25 mouse cellular contexts compared by ENCODE assay signal in the genomic region with DNA sequence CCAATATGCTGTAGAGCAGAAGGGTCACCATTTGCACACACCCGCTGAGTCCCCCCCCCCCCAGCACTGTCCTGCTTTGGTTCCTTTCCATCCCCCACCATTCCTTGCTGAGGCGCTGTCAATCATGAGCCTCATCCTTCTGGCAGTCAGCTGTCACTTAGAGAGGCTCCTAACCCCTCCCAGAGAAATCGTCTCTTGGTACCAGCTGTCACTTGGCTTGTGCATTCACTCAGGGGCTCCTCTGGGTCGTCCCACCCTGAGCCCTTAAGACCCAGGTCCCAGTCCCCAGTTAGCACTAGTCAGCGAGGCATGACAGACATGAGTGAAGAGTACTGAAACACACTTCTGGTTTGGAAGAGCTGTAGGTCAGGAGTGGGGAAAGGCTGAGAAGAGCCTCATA. TPM values are rescaled to one million over a fixed set of nuclear protein-coding genes. Genes with fewer than 3 reads are reported as not detected.
DNase-seq lines count a peak whose midpoint lies in the region; TF ChIP-seq lines count a peak whose summit lies in the region.
"Had no signal": no experiment of that assay in that cellular context is flagged by ENCODE, and none has a peak within 500 bp of the region (broad histone marks: within the 10 kb centered on the region; RNA-seq: fewer than 3 reads in every experiment).

No protein-coding gene starts in this region.

- peak overlapping the region; percentile 38 for H3K4me3 ChIP-seq in thymus, adult 2 months (ENCODE audit: control insufficient read depth, insufficient read depth, low read length)
- no peak overlapping the region for H3K4me3 ChIP-seq in myocyte
- H3K4me3 ChIP-seq: embryonic facial prominence, embryonic 12.5 days; forebrain, embryonic 12.5 days; heart, embryonic 10.5 days had no signal

- TF ChIP-seq POLR2A in thymus, adult 2 months (IDR thresholded peaks at IDR 0.05; ENCODE audit: control insufficient read depth, extremely low read depth, insufficient read depth, low read length, poor library complexity), result no peak
- TF ChIP-seq POLR2A in myocyte (IDR thresholded peaks at IDR 0.05; ENCODE audit: insufficient read length, low read depth), result no peak

- peaks cover 54% of the 10 kb centered on the region for H3K4me1 ChIP-seq in thymus, adult 2 months (replicated peaks; ENCODE audit: control insufficient read depth, insufficient read depth, low read length)
- H3K4me1 ChIP-seq: embryonic facial prominence, embryonic 12.5 days; forebrain, embryonic 12.5 days had no signal

- TF ChIP-seq CTCF in thymus, adult 2 months (IDR thresholded peaks at IDR 0.05; ENCODE audit: borderline replicate concordance, control insufficient read depth, extremely low read depth, insufficient read depth, low read length, poor library complexity), result no peak

- no peaks in the 10 kb centered on the region for H3K36me3 ChIP-seq in thymus, adult 2 months (ENCODE audit: control insufficient read depth, insufficient read depth, low read length)
- no peaks in the 10 kb centered on the region for H3K36me3 ChIP-seq in myocyte (ENCODE audit: control insufficient read depth, insufficient read depth)
- H3K36me3 ChIP-seq: embryonic facial prominence, embryonic 12.5 days; forebrain, embryonic 12.5 days; heart, embryonic 10.5 days had no signal

- H3K79me2 ChIP-seq in myocyte (ENCODE audit: control insufficient read depth, insufficient read depth), result no peaks in the 10 kb centered on the region

- DNase-seq in left cerebral cortex, postnatal 4 days, result peak; percentile 34
- no peak for DNase-seq in left cerebral cortex, postnatal 36 days (ENCODE audit: low spot score in 2 of 2)
- DNase-seq in thymus, adult 2 months, result no peak
- no peak for DNase-seq in thymus, postnatal 4 days
- no peak for DNase-seq in urinary bladder, postnatal 14 days (ENCODE audit: low spot score)
- DNase-seq in lung, postnatal 10 days, result no peak
- DNase-seq: adrenal gland, adult 8-10 months; adrenal gland, postnatal 36 days; cerebellum, adult 11 months; cerebellum, adult 8-10 months; embryo, embryonic 11 days; gastrocnemius, postnatal 10 days had no signal

- H3K27me3 ChIP-seq in thymus, adult 2 months (ENCODE audit: control insufficient read depth, insufficient read depth, low read length), result no peaks in the 10 kb centered on the region
- peaks cover 19% of the 10 kb centered on the region for H3K27me3 ChIP-seq in myocyte (ENCODE audit: control insufficient read depth, insufficient read depth, insufficient read length)

- WGBS in thymus, adult 2 months, result 73% methylated on average over 5 of the region's 5 CpGs

- peak overlapping the region; percentile 53 for H3K4me2 ChIP-seq in myocyte (ENCODE audit: low read depth)
- H3K4me2 ChIP-seq: embryonic facial prominence, embryonic 12.5 days; forebrain, embryonic 12.5 days; hindbrain, embryonic 14.5 days had no signal

- intact Hi-C loops in left cerebral cortex, postnatal 4 days (cut with DNase I), result no loop called here
- intact Hi-C loops in left cerebral cortex, postnatal 36 days (cut with DNase I), result no loop called here

- H3ac ChIP-seq in myocyte (ENCODE audit: control insufficient read depth, insufficient read length), result no peak overlapping the region

- H3K27ac ChIP-seq in thymus, adult 2 months (ENCODE audit: control insufficient read depth, insufficient read depth, low read length), result 0 out of 2 replicates have a peak overlapping the region, but pooled peaks have one; percentile 8
- H3K27ac ChIP-seq: embryonic facial prominence, embryonic 12.5 days; forebrain, embryonic 12.5 days; heart, embryonic 10.5 days; hindbrain, embryonic 14.5 days had no signal

TF ChIP-seq in myocyte, 11 proteins besides CTCF, POLR2A, EP300 and RAD21:
- peak; percentile 6 to 90 (median 84) for TF ChIP-seq MYOG (IDR thresholded peaks at IDR 0.05; ENCODE audit: control insufficient read depth in 1 of 3, insufficient read depth in 1 of 3, insufficient read length in 2 of 3, low read depth in 2 of 3)
- peak; percentile 78 for TF ChIP-seq TCF12 (IDR thresholded peaks at IDR 0.05; ENCODE audit: insufficient read depth, poor library complexity, severe bottlenecking)
- TF ChIP-seq MYOD1 (IDR thresholded peaks at IDR 0.05; ENCODE audit: control insufficient read depth in 1 of 3, insufficient read length in 2 of 3, low read depth in 2 of 3), result peak; percentile 70 to 91 (median 75)
- TF ChIP-seq USF1 (IDR thresholded peaks at IDR 0.05; ENCODE audit: low read depth), result no peak
- peak; percentile 31 for TF ChIP-seq TCF3 (IDR thresholded peaks at IDR 0.05; ENCODE audit: insufficient read length, low read depth)

RNA-seq across cellular contexts. Expression of gene Rgs14, which starts 2.2 kb away (rescaled TPM):
- 1 to 10 TPM; 4.3 to 6.3 TPM for total RNA-seq in left cerebral cortex, postnatal 4 days (2021)
- total RNA-seq in left cerebral cortex, postnatal 36 days (2021), result 10 to 100 TPM; 52.3 to 53.7 TPM
- polyA plus RNA-seq in thymus, adult 2 months (2012; rRNA removed), result 179 and 220 TPM in 2 replicates
- polyA plus RNA-seq in myocyte (2012; fragmentation: generic; extraction: Trizol), result 2.3 TPM

RNA-seq across cellular contexts. Expression of gene Lman2, which starts 9.2 kb away (rescaled TPM):
- total RNA-seq in left cerebral cortex, postnatal 4 days (2021), result 10 to 100 TPM; 43.1 to 46.8 TPM
- total RNA-seq in left cerebral cortex, postnatal 36 days (2021), result 10 to 100 TPM; 54.9 to 61.3 TPM
- 134 and 139 TPM in 2 replicates for polyA plus RNA-seq in thymus, adult 2 months (2012; rRNA removed)
- polyA plus RNA-seq in myocyte (2012; fragmentation: generic; extraction: Trizol), result 84.7 TPM

RNA-seq across cellular contexts. Expression of gene Slc34a1, which starts 26.2 kb away (rescaled TPM):
- total RNA-seq in left cerebral cortex, postnatal 4 days (2021), result under 1 TPM in 1 of 2 experiments, not detected in 1; 0.36 TPM
- total RNA-seq in left cerebral cortex, postnatal 36 days (2021), result under 1 TPM; 0.48 to 0.54 TPM
- 0.83 and 6.0 TPM in 2 replicates for polyA plus RNA-seq in thymus, adult 2 months (2012; rRNA removed)
- 0.04 TPM for polyA plus RNA-seq in myocyte (2012; fragmentation: generic; extraction: Trizol)
- total RNA-seq: adrenal gland, adult 8-10 months; adrenal gland, postnatal 36 days; common myeloid progenitor, adult 5-6 weeks; ES-E14; gastrocnemius, postnatal 4 days; heart, adult 18-20 months; heart, postnatal 10 days; hematopoietic stem cell, adult 5-6 weeks had no signal
- polyA plus RNA-seq: embryonic facial prominence, embryonic 12.5 days; forebrain, embryonic 12.5 days; forebrain, embryonic 16.5 days; heart, embryonic 10.5 days; heart, embryonic 14.5 days; hindbrain, embryonic 14.5 days had no signal

RNA-seq across cellular contexts. Expression of gene Mxd3, which starts 42.1 kb away (rescaled TPM):
- 1 to 10 TPM; 3.6 to 5.6 TPM for total RNA-seq in left cerebral cortex, postnatal 4 days (2021)
- total RNA-seq in left cerebral cortex, postnatal 36 days (2021), result 1 to 10 TPM; 1.4 to 2.5 TPM
- polyA plus RNA-seq in thymus, adult 2 months (2012; rRNA removed), result 122 and 153 TPM in 2 replicates
- 17.0 TPM for polyA plus RNA-seq in myocyte (2012; fragmentation: generic; extraction: Trizol)

RNA-seq across cellular contexts. Expression of gene Pfn3, which starts 43.3 kb away (rescaled TPM):
- total RNA-seq in left cerebral cortex, postnatal 4 days (2021), result 1 to 10 TPM in 1 of 2 experiments, under 1 TPM in 1; 0.97 to 1.1 TPM
- not detected for total RNA-seq in left cerebral cortex, postnatal 36 days (2021)
- polyA plus RNA-seq in thymus, adult 2 months (2012; rRNA removed), result not detected in 2 replicates
- polyA plus RNA-seq in myocyte (2012; fragmentation: generic; extraction: Trizol), result not detected
- total RNA-seq: adrenal gland, adult 8-10 months; adrenal gland, postnatal 36 days; common myeloid progenitor, adult 5-6 weeks; ES-E14; gastrocnemius, postnatal 10 days; gastrocnemius, postnatal 4 days; heart, adult 18-20 months; heart, postnatal 10 days; hematopoietic stem cell, adult 5-6 weeks had no signal
- polyA plus RNA-seq: embryonic facial prominence, embryonic 12.5 days; forebrain, embryonic 12.5 days; heart, embryonic 10.5 days; heart, embryonic 14.5 days had no signal

Comparison
In these comparisons a context has a peak if more than half of its experiments do, and no peak if none do; other contexts are left out.
1. RNA of gene Rgs14, which starts 2.2 kb away (total RNA-seq): 52.3 to 53.7 TPM in left cerebral cortex, postnatal 36 days; 4.3 to 6.3 TPM in left cerebral cortex, postnatal 4 days; every median in the first group is over 4 times any median in the second.